Mouse (Mus musculus): ENCODE data around the gene Pgpep1.

The Pgpep1 gene

DNA sequence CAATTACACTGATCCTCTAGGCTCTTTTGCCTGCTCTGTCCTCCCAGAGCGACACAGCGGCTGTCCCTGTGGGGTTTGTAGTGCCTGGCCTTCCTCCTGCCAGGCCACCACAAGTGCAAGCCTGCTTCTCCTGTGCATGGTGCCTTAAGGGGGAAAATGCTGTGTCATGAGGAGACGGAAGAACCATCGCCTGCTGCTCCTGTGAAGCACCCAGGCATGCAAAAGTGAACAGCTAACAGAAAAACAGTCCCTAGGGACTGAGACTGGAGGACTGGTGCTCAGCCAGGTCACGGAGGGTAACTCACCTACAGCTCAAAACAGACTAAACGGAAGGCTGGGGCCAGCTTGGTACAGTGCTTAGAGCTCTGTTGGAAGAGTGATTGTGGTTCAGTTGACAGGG is 24.7 kb downstream of the Pgpep1 start:
- in situ Hi-C loops (cut with MboI; ENCODE audit: low sequenced_read_pairs), result no loop called here

DNA sequence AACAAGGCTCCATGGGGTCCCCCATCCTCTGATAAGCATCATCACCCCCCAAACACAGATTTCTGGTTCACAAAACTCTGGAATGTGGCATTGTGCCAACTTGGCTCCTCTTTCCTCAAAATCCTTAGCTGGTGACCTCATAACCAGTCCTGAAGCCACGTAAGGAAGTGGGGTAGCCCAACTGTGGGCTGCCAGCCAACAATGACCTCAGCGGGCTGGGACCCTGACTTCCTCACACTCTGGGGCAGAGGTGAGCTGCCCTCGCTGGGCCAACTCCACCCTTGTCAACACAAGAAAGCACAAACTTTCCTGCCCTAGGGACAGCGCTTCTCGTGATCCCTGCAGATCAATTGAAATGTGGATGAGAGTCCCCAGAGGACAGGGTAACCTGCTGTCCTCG is 26.1 kb downstream of the Pgpep1 start:
- in situ Hi-C loops (cut with MboI; ENCODE audit: low sequenced_read_pairs), result no loop called here

DNA sequence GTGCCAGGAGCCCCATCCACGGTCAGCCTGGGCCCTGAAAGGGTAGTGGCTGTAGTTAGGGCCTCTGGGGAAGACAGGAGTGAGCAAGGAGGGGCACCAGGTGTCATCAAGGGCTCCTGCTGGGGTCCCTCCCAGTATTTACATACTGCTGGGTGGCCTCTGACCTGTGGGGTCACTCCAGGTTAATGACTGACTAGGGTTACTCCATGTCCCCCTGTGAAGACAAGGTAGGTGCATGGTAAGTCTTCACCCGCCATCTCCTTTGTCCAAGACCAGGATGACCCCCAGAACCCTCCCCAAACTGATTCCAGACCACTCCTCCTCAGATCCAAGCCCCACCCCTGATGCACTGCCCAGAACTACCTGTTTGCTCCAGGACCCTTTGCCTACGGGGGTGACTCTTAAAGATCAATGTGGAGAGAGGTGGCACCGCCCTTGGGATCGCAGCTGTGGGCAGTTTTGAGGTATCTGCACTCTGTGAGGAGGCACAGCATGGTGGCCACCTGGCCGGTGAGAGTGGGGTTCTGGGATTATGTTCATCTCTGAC is 27.8 kb downstream of the Pgpep1 start, which contains the start of gene Gdf15:
Gene Gdf15, minus strand, starts transcription at position 111 of the 547 bp plus-strand sequence.
- in situ Hi-C loops (cut with MboI; ENCODE audit: low sequenced_read_pairs), result no loop called here

GRCm38 (mm10) chr8:70631436-70631835 is 28.8 kb downstream of the Pgpep1 start:
- in situ Hi-C loops (cut with MboI; ENCODE audit: low sequenced_read_pairs), result no loop called here

GRCm38 (mm10) chr8:70630532-70631381 is 29.4 kb downstream of the Pgpep1 start:
- in situ Hi-C loops (cut with MboI; ENCODE audit: low sequenced_read_pairs), result no loop called here

DNA sequence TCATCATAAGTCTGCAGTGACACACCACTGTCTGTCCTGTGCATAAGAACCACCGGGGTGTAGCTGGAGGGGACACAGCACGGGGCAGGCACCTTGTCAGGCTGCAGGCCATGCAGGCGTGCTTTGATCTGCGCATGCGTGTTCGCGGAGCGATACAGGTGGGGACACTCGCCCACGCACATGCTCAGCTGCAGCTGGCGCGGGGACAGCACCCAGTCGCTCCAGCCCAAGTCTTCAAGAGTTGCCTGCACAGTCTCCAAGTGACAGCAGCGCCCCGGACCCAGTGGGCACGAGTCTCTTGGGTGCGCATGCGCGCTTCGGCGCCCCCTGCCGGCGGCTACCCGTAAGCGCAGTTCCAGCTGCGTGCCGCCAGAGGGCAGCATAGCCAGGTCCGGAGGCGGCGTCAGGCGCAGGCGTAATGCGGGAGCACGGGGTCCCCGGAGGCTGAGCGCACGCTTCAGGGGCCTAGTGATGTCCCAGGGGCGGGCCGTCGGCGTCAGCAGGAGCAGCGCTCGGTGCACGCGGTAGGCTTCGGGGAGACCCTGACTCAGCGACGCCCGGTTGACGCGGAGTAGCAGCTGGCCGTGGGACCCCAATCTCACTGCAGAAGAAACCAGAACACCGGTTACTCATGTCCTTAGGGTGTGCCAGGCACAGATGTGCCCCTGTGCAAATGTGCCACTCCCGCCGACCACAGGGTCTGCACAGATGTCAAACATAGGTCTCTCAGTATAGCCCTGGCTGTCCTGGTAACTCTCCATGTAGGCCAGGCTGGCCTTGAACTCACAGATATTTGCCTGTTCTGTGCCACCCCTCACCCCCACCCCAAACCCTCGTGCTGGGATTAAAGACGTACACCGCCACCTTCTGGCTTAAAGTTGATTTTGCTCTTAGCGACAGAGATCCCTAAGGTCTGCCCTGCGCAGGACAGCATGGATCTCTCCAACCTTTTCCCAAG is 30.3 kb downstream of the Pgpep1 start:
- in situ Hi-C loops (cut with MboI; ENCODE audit: low sequenced_read_pairs), result no loop called here

- in situ Hi-C loops (cut with MboI; ENCODE audit: low sequenced_read_pairs), result no loop called here
Measured at GRCm38 (mm10) chr8:70628986-70629490, 31.1 kb downstream of the Pgpep1 start.

DNA sequence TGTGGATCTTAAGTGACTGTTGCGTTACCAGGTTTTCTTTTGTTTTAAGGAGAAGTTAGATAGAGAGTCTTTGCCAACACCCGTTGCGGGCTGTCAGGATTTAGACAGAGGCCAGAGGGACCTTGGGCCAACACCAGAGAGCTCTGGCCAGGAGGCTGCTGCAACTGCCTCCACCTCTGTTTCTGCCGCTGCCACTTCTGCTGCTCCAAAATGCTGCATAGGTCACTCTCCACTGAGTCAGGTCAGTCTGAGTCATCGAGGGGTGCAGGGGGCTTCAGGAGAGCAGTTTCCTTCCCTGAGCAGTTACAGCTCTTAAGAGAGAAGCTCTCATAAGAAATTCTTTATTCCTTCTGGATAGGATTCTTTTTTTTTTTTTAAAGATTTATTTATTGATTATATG is 33.1 kb downstream of the Pgpep1 start:
- in situ Hi-C loops (cut with MboI; ENCODE audit: low sequenced_read_pairs), result no loop called here

DNA sequence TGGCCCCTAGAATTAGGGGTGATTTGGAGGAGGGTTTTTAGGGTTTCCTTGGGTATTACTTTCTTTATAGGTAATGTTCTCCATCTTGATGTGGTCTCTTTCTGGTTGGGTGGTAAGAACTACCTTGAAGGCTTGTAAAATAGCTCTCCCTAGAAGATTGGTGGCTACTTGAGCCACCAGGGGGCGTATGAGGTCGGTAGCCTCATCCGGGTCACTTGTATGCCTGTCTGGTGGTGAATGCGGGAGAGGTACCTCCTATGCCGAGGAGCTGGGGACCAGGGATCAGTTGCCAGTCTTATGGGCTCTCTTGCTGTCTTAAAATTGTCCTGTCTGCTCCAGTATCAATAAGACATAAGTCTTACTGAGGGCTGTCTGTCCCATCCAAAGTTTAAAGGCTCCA is 35.1 kb downstream of the Pgpep1 start:
- in situ Hi-C loops (cut with MboI; ENCODE audit: low sequenced_read_pairs), result no loop called here

DNA sequence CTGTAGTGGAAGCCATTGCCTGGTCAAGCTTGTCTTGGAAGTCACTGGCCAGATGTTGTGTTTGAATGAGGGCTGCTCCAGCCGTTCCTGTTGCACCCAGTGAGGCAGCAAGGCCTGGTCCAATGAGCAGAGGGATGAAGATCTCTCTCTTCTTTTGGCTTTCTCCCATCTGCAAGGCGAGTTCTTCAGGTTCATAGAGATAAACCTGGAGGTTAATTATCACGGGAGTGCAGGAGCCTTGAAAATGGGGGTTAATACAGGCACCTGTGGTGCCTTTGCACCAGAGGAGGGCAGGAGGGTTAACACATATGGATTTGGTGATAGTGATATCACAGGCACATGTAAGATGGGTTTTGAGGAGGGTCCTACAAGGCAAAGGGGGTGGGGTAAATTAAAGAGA is 38.0 kb downstream of the Pgpep1 start:
- in situ Hi-C loops (cut with MboI; ENCODE audit: low sequenced_read_pairs), result no loop called here

DNA sequence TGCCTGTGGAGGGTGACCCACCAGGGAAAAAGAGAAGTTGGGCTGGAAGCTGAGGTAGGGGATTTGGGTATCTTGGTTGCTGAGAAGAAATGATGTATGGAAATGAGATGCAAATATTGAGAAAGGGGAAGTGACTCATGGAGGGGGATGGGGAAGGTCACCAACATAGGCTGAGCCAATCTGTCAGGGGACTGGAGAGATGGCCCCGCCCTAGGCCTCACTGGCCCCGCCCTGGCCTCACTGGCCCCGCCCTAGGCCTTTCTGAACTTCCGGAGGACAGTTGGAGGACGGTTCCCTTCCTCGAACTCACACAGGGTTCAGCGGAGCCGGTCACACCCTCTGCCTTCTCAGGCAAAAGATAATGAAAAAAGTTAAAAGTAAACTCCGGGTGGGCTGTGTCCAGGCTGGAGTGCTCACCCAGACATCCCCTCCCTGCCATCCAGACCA is 41.3 kb downstream of the Pgpep1 start:
- in situ Hi-C loops (cut with MboI; ENCODE audit: low sequenced_read_pairs), result no loop called here

DNA sequence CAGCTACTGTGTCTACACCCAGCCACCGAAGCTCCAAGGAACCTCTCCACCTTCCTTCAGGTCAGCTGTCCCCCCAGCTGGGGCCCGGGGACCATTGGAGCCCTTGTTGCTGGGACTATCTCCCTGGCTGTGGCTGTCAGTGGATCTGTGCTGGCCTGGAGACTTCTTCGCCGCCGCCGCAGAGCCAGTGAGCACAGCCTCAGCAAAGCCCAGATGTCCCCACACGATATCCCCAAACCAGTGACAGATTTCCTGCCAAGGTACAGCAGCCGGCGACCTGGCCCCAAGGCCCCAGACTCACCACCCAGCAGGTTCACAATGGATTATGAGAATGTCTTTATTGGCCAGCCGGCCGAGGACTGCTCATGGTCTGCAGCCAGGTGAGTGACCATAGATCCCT is 42.2 kb downstream of the Pgpep1 start:
- in situ Hi-C loops (cut with MboI; ENCODE audit: low sequenced_read_pairs), result no loop called here

DNA sequence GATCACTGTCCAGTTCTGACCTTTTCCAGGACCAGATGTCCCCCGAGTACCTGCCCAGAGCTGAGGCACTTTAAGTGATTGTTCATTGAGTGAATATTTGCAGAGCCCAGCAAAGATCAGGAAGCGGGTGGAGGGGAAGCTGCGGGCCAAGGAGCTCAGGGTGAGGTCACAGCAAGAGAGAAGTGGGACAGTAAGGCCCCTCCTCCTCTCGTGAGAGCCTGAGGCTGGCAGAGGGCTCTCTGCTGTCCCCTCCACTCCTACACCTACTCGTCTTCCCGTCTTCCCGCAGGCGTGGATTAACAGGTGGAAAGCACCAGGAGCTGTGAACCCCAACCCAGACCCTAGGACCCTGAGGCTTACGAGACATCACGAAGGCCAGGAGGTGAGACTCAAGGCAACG is 43.5 kb downstream of the Pgpep1 start:
- in situ Hi-C loops (cut with MboI; ENCODE audit: low sequenced_read_pairs), result no loop called here

GRCm38 (mm10) chr8:70615894-70616293 is 44.3 kb downstream of the Pgpep1 start, which contains the start of gene Lrrc25:
Gene Lrrc25 (plus strand): TSS chr8:70616155.
- in situ Hi-C loops (cut with MboI; ENCODE audit: low sequenced_read_pairs), result no loop called here

DNA sequence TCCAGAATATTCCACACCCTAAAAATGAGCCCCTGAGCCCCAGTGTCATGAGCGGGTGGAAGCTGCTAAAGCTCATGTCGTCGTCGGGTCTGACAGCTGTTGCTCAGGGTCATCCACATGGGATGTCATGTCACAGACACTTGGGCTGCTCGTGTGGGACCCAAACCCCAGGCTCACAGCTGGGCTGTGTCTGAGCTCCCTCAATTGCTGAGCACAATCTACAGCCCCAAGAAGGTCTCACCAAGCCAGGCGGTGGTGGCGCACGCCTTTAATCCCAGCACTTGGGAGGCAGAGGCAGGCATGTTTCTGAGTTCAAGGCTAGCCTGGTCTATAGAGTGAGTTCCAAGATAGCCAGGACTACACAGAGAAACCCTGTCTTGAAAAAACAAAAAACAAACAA is 44.9 kb downstream of the Pgpep1 start:
- in situ Hi-C loops (cut with MboI; ENCODE audit: low sequenced_read_pairs), result no loop called here

DNA sequence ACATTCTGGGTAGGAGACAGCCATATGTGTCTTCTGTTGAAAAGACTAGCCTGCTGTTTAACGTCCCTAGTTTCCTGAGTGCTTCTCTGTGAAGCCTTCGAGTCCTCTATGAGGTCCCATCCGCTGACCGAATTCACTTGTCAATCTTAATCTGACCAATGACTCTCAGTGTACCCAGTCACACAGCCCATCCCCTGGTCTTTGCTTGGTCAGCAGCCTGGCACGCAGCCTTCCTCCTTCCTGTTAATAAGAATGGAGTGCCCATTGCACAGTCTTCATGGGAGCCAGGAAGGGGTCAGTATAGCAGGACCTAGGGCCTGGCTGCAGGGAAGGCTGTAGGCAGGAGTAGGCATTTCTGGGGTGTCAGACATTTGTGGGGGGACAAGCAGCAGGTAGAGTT is 45.7 kb downstream of the Pgpep1 start:
- in situ Hi-C loops (cut with MboI; ENCODE audit: low sequenced_read_pairs), result no loop called here

DNA sequence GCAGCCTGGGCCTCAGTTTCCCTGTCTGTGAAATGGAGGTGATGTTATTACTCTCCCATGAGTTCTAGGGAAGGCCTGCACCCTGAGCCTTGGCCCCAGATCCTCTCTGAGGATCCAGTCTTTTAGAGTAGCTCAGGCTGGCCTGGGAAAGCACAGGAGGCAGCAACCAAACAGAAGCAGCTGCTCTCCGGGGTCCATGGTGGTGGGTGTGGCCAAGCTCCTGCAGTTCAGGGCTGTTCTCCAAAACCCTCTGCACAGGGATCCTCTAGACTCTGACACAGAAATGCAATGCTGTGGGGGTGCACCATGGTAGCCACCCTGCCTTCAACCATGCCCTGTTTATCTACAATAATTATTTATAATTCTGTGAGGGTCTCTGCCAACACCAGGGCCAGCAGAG is 46.4 kb downstream of the Pgpep1 start:
- in situ Hi-C loops (cut with MboI; ENCODE audit: low sequenced_read_pairs), result no loop called here

GRCm38 (mm10) chr8:70611849-70612248 is 48.3 kb downstream of the Pgpep1 start:
- in situ Hi-C loops (cut with MboI; ENCODE audit: low sequenced_read_pairs), result no loop called here

- in situ Hi-C loops (cut with MboI; ENCODE audit: low sequenced_read_pairs), result no loop called here
Measured at GRCm38 (mm10) chr8:70610796-70611771, 49.1 kb downstream of the Pgpep1 start.
